Comparison of ENCODE assay signal across 14 mouse cellular contexts in genomic region chr19:48546133-48546448, GRCm38 (mm10).
DNase-seq lines count a peak whose midpoint lies in the region; ATAC-seq lines count a peak whose summit lies in the region.
"Had no signal": no experiment of that assay in that cellular context is flagged by ENCODE, and none has a peak within 500 bp of the region (broad histone marks: within the 10 kb centered on the region; RNA-seq: fewer than 3 reads in every experiment).

No protein-coding gene starts in this region.

- H3K4me2 ChIP-seq in hindbrain, embryonic 12.5 days (replicated peaks): no peak overlapping the region
- H3K4me2 ChIP-seq: embryonic facial prominence, embryonic 12.5 days; lung, embryonic 15.5 days had no signal

- H3K4me1 ChIP-seq in hindbrain, embryonic 12.5 days: no peaks in the 10 kb centered on the region
- H3K4me1 ChIP-seq: embryonic facial prominence, embryonic 12.5 days; lung, embryonic 15.5 days had no signal

- H3K27me3 ChIP-seq in hindbrain, embryonic 12.5 days: no peaks in the 10 kb centered on the region
- H3K27me3 ChIP-seq: embryonic facial prominence, embryonic 12.5 days; lung, embryonic 15.5 days had no signal

- no peaks in the 10 kb centered on the region for H3K36me3 ChIP-seq in hindbrain, embryonic 12.5 days
- H3K36me3 ChIP-seq: embryonic facial prominence, embryonic 12.5 days; lung, embryonic 15.5 days had no signal

- intact Hi-C loops in left cerebral cortex, postnatal 25 days (cut with DNase I): no loop called here

- H3K9ac ChIP-seq in hindbrain, embryonic 12.5 days: no peak overlapping the region
- H3K9ac ChIP-seq: embryonic facial prominence, embryonic 12.5 days; lung, embryonic 15.5 days had no signal

- peaks cover 4% of the 10 kb centered on the region; the same call in 1 of the 2 replicates for H3K9me3 ChIP-seq in hindbrain, embryonic 12.5 days (replicated peaks)
- H3K9me3 ChIP-seq: embryonic facial prominence, embryonic 12.5 days; lung, embryonic 15.5 days had no signal

- no peak overlapping the region for H3K4me3 ChIP-seq in hindbrain, embryonic 12.5 days
- H3K4me3 ChIP-seq: embryonic facial prominence, embryonic 12.5 days; lung, embryonic 15.5 days had no signal

- 87% methylated on average over 2 of the region's 2 CpGs for WGBS in hindbrain, embryonic 12.5 days

- H3K27ac ChIP-seq in hindbrain, embryonic 12.5 days: no peak overlapping the region
- H3K27ac ChIP-seq: embryonic facial prominence, embryonic 12.5 days; lung, embryonic 15.5 days had no signal

- DNase-seq in retina, postnatal 1 day: peak; percentile 15
- DNase-seq in retina, embryonic 14.5 days (ENCODE audit: low spot score): no peak
- peak; percentile 18 for DNase-seq in layer of hippocampus, adult 9-10 months (ENCODE audit: low spot score)
- DNase-seq in left cerebral cortex, postnatal 25 days (ENCODE audit: low spot score in 2 of 2): peak; percentile 49 to 83
- DNase-seq in telencephalon, adult 2 months (ENCODE audit: low read depth, low spot score): peak; percentile 58
- no peak for DNase-seq in thymus, postnatal 25 days
- DNase-seq in embryo, embryonic 10 days (ENCODE audit: low spot score): no peak
- DNase-seq: kidney, adult 18-20 months; liver had no signal

- no peak for ATAC-seq in hindbrain, embryonic 12.5 days (ENCODE audit: low FRiP score)
- ATAC-seq: activated CD4-positive, CD25-positive, alpha-beta regulatory T cell, adult 4 months; CD4-positive, CD25-positive, alpha-beta regulatory T cell, adult 4 months had no signal

Comparison
In these comparisons a context has a peak if more than half of its experiments do, and no peak if none do; other contexts are left out.
1. DNase-seq: peak in retina, postnatal 1 day (single experiment), layer of hippocampus, adult 9-10 months (single experiment), left cerebral cortex, postnatal 25 days (2 of 2) and telencephalon, adult 2 months (single experiment); none in retina, embryonic 14.5 days (single experiment), thymus, postnatal 25 days (single experiment) and embryo, embryonic 10 days (single experiment).